Mouse (Mus musculus): ENCODE results near the gene Hist1h2bc.
"Not testable (repeated sequence)": the region's sequence is repeated elsewhere in the genome, so short reads cannot be mapped to it uniquely, and the experiment has no call there.

Hist1h2bc gene

DNA sequence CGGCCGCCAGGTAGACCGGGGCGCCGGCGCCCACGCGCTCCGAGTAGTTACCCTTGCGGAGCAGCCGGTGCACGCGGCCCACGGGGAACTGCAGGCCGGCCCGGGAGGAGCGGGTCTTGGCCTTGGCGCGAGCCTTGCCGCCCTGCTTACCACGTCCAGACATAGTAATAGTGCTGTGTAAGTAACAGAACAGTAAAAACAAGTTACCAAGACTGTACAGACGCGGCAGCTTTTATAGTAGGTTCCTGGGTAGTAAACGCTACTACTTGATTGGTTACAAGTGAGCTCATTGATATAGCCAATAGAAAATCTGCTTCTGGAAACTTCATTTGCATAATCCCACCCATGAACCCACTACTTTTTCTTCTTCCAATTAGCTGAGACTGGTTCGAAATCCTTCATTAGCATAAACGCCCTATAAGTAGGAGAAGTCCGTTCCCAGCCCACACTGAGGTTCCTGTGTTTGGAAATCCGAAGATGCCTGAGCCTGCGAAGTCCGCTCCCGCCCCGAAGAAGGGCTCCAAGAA lies at the start of gene Hist1h2bc, which contains the start of gene Hist1h2ac:
Gene Hist1h2bc (plus strand): TSS at position 445 of the 527 bp plus-strand sequence.
Gene Hist1h2ac (minus strand): TSS at position 194 of the 527 bp plus-strand sequence.
- DNase-seq (ENCODE audit: low spot score in 2 of 2), result peak; percentile 71 to 81

DNA sequence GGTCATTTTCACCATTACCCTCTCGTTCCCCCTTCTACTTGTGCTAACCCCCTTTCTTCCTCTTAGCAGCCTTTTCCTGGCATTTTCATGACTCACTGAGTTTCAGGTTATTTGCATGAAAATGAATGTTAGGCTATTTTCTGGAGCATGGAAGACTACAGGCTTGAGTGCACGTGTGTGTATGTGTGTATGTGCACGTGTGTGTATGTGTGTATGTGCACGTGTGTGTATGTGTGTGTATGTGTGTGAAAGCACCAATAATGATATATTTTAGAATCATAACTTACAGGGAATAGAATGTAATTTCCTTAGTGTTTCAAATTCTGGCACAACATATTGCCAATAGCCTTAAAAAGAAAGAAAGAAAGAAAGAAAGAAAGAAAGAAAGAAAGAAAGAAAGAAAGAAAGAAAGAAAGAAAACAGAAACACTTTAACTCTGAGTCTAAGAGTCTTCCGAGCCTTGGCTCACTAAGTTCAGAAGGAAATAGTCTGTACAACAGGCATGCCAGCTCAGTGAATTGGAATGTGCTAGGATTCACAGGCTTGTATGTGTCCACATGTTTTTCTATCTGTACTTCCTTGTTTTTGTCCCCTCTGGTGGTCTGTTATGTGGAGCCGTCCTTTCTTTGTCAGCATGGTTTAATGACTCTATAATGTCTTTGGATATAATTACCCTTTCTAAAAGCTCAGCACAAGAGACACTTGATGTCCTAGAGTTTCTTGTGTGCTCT lies 24.2 kb upstream of the Hist1h2bc start:
- no peak for DNase-seq (ENCODE audit: low spot score in 2 of 2)

DNA sequence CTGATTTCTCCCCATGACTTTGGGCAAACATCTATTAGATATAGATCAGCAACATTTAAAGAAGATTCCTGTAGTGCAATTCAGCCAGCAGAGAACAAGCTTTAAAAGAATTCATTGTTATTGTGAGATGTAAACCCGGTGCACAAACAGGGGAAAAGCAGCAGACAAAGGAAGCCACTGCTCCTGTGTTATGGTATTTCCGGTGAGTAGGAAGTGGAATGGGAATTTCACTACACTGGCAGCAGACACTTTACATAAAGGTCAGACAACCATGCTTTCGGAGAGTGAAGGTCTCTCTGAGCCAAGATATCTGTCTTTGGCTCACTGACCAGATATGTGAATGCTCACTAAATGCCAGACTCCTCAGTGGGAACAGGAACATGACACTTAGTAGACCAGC lies 21.5 kb upstream of the Hist1h2bc start:
- no peak for DNase-seq (ENCODE audit: low spot score in 2 of 2)

GRCm38 (mm10) chr13:23681990-23682582 lies 1.9 kb upstream of the Hist1h2bc start:
- DNase-seq (ENCODE audit: low spot score in 2 of 2), result no peak

DNA sequence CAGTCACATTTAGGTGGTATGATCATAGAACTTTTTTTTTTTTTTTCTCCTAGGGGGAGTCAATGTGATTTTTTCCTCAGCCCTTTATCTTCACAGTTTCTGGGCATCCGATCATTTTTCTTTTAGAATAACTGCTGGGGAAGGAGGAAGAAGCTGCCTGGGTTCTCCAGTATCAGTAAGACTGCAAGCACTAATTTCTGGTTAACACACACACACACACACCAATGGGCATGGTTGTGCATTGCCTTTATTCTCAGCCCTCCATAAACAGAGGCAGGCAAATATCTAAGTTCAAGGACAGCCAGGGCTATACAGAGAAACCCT lies 1.4 kb upstream of the Hist1h2bc start:
- DNase-seq (ENCODE audit: low spot score in 2 of 2), result no peak

GRCm38 (mm10) chr13:23682947-23683754 lies 848 bp upstream of the Hist1h2bc start:
- not testable (repeated sequence) for DNase-seq (ENCODE audit: low spot score in 2 of 2)

DNA sequence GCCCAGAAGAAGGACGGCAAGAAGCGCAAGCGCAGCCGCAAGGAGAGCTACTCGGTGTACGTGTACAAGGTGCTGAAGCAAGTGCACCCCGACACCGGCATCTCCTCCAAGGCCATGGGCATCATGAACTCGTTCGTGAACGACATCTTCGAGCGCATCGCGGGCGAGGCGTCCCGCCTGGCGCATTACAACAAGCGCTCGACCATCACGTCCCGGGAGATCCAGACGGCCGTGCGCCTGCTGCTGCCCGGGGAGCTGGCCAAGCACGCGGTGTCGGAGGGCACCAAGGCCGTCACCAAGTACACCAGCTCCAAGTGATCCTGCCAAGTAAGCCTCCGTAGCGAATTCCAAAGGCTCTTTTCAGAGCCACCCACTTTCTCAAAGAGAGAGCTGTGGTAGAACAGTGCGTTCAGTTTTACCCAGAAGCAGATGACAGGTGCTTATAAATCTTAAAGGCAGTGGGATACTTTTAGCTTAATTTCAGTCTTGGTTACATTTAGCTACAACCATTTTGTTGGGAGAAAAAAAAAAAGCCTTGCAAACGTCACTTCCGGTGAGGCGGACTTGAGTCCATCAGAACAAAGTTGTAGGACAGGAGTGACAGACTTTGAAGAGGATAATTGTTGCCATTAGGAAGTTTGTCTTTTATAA lies 421 bp downstream of the Hist1h2bc start:
- peak in 1 of 2 experiments; percentile 16 for DNase-seq (ENCODE audit: low spot score in 2 of 2)

DNA sequence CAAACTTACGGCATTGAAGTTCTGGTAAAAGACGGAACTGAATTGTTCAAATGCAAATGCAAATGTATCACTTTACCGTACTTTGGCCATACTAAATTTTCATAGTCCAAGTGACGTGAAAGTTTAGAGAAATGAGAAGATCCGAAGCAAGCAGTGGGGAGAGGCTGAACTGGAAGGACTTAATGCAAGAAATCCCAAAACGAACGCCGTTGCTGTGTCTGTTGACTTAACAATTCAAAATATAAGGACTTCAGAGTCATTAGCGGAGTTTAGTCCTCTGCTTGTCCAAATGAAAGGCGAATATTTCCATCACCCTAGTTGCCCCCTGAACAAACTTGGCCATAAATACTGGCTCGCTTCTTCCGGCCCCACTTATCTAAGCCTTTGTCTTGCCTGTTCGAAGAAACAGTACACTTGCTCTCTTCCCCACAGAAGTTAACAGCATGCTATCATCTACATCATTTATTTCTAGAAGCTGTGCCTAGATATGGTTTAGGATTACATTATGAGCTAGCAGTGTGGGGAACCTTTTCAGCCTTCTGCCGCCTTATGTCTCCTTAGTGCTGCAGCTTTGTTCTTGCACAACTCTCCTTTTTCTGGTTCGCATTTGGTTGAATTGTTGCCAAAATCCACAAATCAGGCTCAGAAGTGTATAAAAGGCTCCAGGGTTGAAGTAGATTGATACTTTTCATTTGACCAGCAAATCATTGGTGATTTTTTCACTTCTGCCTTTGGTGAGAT lies 1.3 kb downstream of the Hist1h2bc start:
- no peak for DNase-seq (ENCODE audit: low spot score in 2 of 2)

- DNase-seq (ENCODE audit: low spot score in 2 of 2), result no peak
These were observed 2.0 kb downstream of the Hist1h2bc start for GRCm38 (mm10) chr13:23685966-23686365.

DNA sequence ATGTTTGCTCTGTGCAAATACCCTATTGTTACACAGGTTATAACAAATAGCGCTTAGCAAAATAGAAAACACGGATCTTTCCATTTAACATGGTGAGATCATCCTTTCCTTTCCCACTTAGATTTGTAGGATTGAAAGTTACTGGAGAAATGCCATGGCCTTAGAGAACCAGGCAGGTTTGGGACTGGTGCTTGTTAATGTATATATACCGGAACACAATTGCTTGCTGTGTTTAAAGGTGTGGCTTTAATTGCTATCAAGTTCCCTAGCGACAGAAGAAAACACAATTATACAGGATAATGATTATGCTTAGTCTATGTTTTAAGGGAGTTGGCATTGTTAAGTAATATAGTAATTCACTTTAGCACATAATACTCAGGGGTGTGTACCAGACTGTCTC lies 3.2 kb downstream of the Hist1h2bc start:
- no peak for DNase-seq (ENCODE audit: low spot score in 2 of 2)

GRCm38 (mm10) chr13:23687907-23688306 lies 3.9 kb downstream of the Hist1h2bc start:
- DNase-seq (ENCODE audit: low spot score in 2 of 2), result no peak

GRCm38 (mm10) chr13:23688956-23689355 lies 5.0 kb downstream of the Hist1h2bc start:
- no peak for DNase-seq (ENCODE audit: low spot score in 2 of 2)

DNA sequence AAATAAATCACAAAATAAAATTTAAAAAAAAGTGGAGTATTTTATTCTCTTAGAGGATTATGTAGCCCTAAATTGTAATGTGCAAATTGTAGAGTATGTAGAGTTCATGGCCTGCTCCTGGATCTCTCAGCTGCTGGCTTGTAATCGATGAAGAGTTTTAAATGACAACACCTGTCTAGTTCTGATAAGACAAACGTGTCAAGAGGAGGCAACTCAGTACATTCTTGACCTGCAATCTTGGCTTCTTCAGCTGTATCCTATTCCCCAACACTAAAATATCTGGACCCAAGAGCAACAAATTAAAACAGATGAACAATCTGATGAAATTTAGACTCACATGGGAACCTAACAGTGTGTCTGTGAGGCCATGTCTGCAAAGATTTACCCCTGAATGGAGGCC lies 5.5 kb downstream of the Hist1h2bc start:
- DNase-seq (ENCODE audit: low spot score in 2 of 2), result no peak

- DNase-seq (ENCODE audit: low spot score in 2 of 2), result no peak
These were observed 9.9 kb downstream of the Hist1h2bc start for GRCm38 (mm10) chr13:23693856-23694440.

DNA sequence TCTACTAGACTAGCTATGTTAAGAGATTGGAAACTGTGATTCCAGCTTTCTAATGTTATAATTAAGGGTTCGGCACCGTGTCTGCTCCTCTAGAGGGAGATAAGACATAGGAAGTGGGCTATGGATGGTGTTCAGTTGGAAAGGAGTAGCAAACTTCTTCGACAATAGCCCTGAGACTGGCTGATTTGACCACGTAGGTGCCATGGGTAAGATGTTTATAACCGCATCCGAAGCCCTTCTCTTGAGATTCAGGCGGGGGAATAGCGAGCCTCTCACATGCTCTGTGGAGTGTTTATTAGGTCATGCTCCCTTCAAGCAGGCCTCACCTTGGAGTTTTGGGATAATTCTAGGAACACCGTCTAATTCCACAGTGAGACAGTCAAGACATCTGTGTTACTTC lies 11.0 kb downstream of the Hist1h2bc start:
- DNase-seq (ENCODE audit: low spot score in 2 of 2), result no peak

- DNase-seq (ENCODE audit: low spot score in 2 of 2), result no peak
These were observed 11.5 kb downstream of the Hist1h2bc start, which contains the start of gene Hist1h1t for GRCm38 (mm10) chr13:23695514-23695913. Hist1h1t (plus strand) TSS chr13:23695814.

DNA sequence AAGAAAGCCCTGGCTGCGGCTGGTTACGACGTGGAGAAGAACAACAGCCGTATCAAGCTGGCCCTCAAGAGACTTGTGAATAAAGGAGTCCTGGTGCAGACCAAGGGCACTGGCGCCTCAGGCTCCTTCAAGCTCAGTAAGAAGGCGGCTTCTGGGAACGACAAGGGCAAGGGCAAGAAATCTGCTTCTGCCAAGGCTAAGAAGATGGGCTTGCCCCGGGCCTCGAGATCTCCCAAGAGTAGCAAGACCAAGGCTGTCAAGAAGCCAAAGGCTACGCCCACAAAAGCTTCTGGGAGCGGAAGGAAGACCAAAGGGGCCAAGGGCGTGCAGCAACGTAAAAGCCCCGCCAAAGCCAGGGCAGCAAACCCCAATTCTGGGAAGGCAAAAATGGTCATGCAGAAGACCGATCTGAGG lies 12.1 kb downstream of the Hist1h2bc start:
- DNase-seq (ENCODE audit: low spot score in 2 of 2), result no peak

DNA sequence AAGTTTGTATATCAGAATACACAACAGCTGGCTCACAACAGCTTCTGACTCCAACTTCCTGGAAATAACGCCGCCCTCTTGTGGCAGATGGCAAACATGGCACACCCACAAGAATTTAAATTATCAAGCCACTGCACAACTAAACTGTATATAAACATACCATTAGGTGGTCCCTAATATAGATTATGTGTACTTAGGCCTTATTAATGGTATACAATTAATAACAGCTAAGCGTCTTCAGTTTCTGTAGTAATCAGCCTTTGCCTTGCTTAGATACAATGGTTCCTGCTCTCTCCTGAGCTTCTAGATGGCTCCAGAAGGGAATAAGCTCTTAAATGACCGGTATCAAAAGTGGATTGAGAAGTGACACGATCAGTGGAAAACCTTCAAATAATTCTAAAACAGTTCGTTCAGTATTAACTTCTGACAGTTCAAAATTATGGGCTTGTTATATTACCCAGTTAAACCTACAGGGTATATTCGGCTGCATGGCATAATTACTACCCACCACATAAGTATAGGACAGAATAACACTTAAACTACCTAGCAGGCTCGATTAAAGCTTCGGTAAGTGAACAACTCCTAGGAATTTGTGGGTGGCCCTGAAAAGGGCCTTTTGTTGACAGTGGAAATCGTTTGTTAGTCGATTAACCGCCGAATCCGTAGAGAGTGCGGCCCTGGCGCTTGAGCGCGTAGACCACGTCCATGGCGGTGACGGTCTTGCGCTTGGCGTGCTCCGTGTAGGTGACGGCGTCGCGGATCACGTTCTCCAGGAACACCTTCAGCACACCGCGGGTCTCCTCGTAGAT lies 13.7 kb downstream of the Hist1h2bc start:
- peak in 1 of 2 experiments; percentile 23 for DNase-seq (ENCODE audit: low spot score in 2 of 2)

- DNase-seq (ENCODE audit: low spot score in 2 of 2), result peak; percentile 97 to 98
These were observed 14.3 kb downstream of the Hist1h2bc start, which contains the start of gene Hist1h4c for GRCm38 (mm10) chr13:23698300-23698693. Hist1h4c (minus strand) TSS chr13:23698454.

GRCm38 (mm10) chr13:23698996-23699395 lies 15.0 kb downstream of the Hist1h2bc start:
- no peak for DNase-seq (ENCODE audit: low spot score in 2 of 2)
